Mouse (Mus musculus) stomach, embryonic 14.5 days (tissue): Measurements from ENCODE around the gene Mlst8. TPM values are rescaled to one million over a fixed set of nuclear protein-coding genes. Genes with fewer than 3 reads are reported as not detected.
A peak's percentile ranks its signal among the peaks of the same experiment; 100 is the strongest.
"Not testable (repeated sequence)": the region's sequence is repeated elsewhere in the genome, so short reads cannot be mapped to it uniquely, and the experiment has no call there.

Experiments used
- ATAC-seq: fragments of 200-750 bp; cut with Nextera tagmentation; 2 replicates; pipeline ENCODE4 v1.8.0; 2017; ENCODE audit warnings: low read depth, moderate TSS enrichment; ENCODE audit not compliant: insufficient number of reproducible peaks, insufficient read depth, low FRiP score
- H3K27ac ChIP-seq: fragments of 300-500 bp; sonication (generic); 2 replicates; pipeline ENCODE4 v1.5.1; 2014; ENCODE audit warnings: mild to moderate bottlenecking, low read length, moderate library complexity, mixed read lengths
- H3K27me3 ChIP-seq: fragments of 300-500 bp; sonication (generic); 2 replicates; pipeline ENCODE4 v1.6.1; 2014; ENCODE audit warnings: low read length, control low read depth, mixed read lengths; ENCODE audit not compliant: control insufficient read depth, insufficient read depth
- H3K36me3 ChIP-seq: fragments of 300-500 bp; sonication (generic); 2 replicates; pipeline ENCODE4 v1.6.1; 2014; ENCODE audit warnings: mild to moderate bottlenecking, control low read depth, low read length, moderate library complexity, mixed read lengths; ENCODE audit not compliant: control insufficient read depth, insufficient read depth
- H3K4me1 ChIP-seq: fragments of 300-500 bp; sonication (generic); 2 replicates; pipeline ENCODE4 v1.6.1; 2014; ENCODE audit warnings: low read length, control low read depth, mixed read lengths; ENCODE audit not compliant: control insufficient read depth, insufficient read depth
- H3K4me2 ChIP-seq: fragments of 300-500 bp; sonication (generic); replicated peaks from 2 replicates; pipeline ENCODE4 v1.6.1; 2014; ENCODE audit warnings: low read depth, low read length, control low read depth
- H3K4me3 ChIP-seq: fragments of 300-500 bp; sonication (generic); 2 replicates; pipeline ENCODE4 v1.5.1; 2014; ENCODE audit warnings: low read depth, low read length, control low read depth
- H3K9ac ChIP-seq: fragments of 300-500 bp; sonication (generic); replicated peaks from 2 replicates; pipeline ENCODE4 v1.6.1; 2014; ENCODE audit warnings: low read depth, mild to moderate bottlenecking, control low read depth, low read length, moderate library complexity, mixed read lengths
- H3K9me3 ChIP-seq: fragments of 300-500 bp; sonication (generic); 2 replicates; pipeline ENCODE4 v1.6.1; 2016; ENCODE audit warnings: low read depth, low read length, control low read depth; ENCODE audit not compliant: control insufficient read depth
- WGBS: fragments of 180-500 bp; shearing (Covaris S2); extraction: QIAGEN DNeasy Blood & Tissue Kit; methylation state at CpG from one replicate; pipeline ENCODE4 v1.1.7; 2014; 5-methylcytosine and 5-hydroxymethylcytosine counted together
- polyA plus RNA-seq: library from polyadenylated mRNA; unstranded; fragments of >200 nt; fragmentation: Nextera tagmentation; extraction: Ambion mirVana; gene quantifications from 2 replicates; pipeline ENCODE4 v1.2.1, GENCODE M21; 2014

The Mlst8 gene
- polyA plus RNA-seq, 1 experiment from 2014 or later: 46.2 TPM

DNA sequence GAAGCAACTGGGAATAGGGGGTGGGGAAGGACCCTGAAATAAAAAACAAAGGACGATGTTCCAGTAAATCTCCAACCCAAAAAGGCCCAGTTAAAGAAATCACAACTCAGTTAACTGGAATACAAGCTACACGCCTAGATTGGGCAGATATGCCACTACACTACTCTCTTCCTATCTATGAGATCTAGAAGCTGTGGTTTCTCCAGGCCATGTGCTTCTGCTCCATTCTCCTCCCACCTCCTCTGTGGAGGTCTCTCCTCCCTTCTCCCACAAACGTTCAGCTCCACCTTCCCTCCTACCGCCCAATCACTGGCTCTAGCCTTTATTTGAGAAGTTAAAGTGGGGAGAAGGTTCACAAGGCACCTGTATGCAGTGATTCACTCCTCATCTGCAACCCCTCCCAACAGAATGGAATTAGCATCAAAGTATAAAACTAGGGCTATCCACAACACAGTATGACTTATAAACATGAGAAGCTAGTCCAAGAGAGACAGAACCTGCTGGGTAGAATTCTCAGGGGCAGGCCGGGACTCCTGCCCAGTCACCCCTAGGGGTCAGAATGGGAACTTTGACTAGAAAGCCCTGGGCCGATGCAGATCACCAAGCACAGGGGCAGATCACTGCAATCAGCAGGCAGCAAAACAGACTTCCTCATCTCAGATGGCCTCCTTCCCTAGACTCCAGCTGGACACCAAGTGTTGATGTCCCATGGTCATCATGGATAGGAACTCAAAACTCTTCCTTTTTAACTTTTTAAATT lies 15.3 kb downstream of the Mlst8 start:
- H3K27me3 ChIP-seq: no peaks in the 10 kb centered on the region
- no peaks in the 10 kb centered on the region for H3K36me3 ChIP-seq
- 57% methylated on average over 6 of the region's 6 CpGs for whole genome bisulfite sequencing
- no peak for ATAC-seq
- no peaks in the 10 kb centered on the region for H3K4me1 ChIP-seq
- H3K27ac ChIP-seq: no peak overlapping the region
- H3K9me3 ChIP-seq: no peaks in the 10 kb centered on the region
- no peak overlapping the region for H3K9ac ChIP-seq
- no peak overlapping the region for H3K4me2 ChIP-seq
- H3K4me3 ChIP-seq: no peak overlapping the region

- H3K4me3 ChIP-seq: no peak overlapping the region
- no peak overlapping the region for H3K27ac ChIP-seq
- H3K9ac ChIP-seq: no peak overlapping the region
- ATAC-seq: no peak
- H3K4me1 ChIP-seq: no peaks in the 10 kb centered on the region
- 73% methylated on average over 1 of the region's 1 CpGs for WGBS
- no peak overlapping the region for H3K4me2 ChIP-seq
- H3K36me3 ChIP-seq: no peaks in the 10 kb centered on the region
- H3K9me3 ChIP-seq: no peaks in the 10 kb centered on the region
- H3K27me3 ChIP-seq: no peaks in the 10 kb centered on the region
These were observed 15.9 kb downstream of the Mlst8 start for GRCm38 (mm10) chr17:24462932-24463331.

GRCm38 (mm10) chr17:24461580-24461979 lies 17.3 kb downstream of the Mlst8 start:
- ATAC-seq: no peak
- Histone ChIP-seq H3K4me3 (no peak overlapping the region), H3K9ac (no peak overlapping the region), H3K4me1 (no peaks in the 10 kb centered on the region), H3K27ac (no peak overlapping the region), H3K27me3 (no peaks in the 10 kb centered on the region), H3K9me3 (no peaks in the 10 kb centered on the region), H3K4me2 (no peak overlapping the region), H3K36me3 (no peaks in the 10 kb centered on the region)
- 77% methylated on average over 2 of the region's 2 CpGs for WGBS

DNA sequence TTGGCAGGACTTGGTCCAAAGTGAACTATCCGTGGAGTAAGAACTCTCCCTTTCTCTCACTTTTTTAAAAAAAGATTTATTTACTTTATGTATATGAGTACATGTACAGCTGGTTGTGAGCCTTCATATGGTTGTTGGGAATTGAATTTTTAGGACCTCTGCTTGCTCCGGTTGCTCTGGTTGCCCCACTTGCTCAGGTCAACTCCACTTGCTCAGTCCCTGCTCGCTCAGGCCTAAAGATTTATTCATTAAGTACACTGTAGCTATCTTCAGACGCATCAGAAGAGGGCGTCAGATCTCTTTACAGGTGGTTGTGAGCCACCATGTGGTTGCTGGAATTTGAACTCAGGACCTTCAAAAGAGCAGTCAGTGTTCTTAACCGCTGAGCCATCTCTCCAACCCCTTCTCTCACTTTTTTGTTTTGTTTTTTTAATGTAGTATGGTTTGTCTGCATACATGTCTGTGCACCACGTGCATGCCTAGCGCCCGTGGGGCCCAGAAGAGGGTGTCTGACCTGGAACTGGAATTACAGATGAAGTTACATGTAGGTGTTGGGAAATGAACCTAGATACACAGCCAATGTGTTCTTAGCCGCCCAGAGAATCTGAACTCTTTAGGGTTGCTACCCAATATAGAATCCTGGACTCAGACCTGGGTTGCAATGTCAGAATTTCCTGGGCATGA lies 23.2 kb downstream of the Mlst8 start:
- not testable (repeated sequence) for H3K9me3 ChIP-seq, H3K27me3 ChIP-seq, H3K4me1 ChIP-seq, ATAC-seq, H3K9ac ChIP-seq, H3K36me3 ChIP-seq
- peak overlapping the region; percentile 30 for H3K4me2 ChIP-seq
- peak overlapping the region; percentile 10; the same call in 1 of the 2 replicates for H3K27ac ChIP-seq
- 49% methylated on average over 10 of the region's 10 CpGs for WGBS
- peak overlapping the region; percentile 77; the same call in 1 of the 2 replicates for H3K4me3 ChIP-seq

DNA sequence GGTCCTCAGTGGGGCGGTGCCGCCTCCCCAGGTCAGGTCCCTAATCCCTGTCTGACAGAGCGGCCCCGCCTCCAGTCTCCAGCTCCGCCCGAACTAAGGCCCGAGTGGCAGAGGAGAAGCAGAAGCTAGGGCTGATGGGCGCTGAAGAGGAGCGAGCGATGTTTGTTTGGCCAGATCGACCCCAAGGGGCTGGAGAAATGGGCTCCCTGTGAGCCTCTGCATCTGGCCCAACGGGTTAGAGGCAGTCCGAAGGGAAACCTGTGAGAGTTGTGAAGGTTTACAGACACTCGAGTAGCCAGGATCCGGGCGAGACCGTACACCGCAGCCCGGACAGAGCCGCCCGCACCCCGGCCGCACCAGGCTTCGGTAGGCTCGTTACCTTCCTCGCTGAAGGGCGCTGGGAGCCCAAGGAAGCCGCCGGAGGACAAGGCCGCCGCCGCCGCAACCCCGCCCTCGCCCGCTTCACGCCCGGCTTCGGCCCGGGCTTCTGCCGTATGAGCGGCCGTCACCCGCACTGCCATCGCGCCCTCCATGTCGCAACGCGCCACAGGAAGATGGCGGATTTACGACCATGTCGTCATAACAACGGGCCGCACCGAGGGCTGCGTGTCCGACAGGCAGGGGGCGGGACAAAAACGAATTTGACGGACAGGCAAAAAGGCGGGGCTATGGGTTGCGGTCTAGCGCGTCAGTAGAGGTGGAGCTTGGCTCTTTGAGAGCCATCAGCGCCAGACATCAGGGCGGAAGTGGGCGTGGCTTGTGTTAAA lies 23.9 kb downstream of the Mlst8 start:
- no peaks in the 10 kb centered on the region for H3K9me3 ChIP-seq

GRCm38 (mm10) chr17:24454218-24454755 lies 24.6 kb downstream of the Mlst8 start:
- 2% methylated on average over 14 of the region's 14 CpGs for WGBS
- Histone ChIP-seq H3K9ac (peak overlapping the region; percentile 95), H3K4me1 (peaks cover 10% of the 10 kb centered on the region; the same call in 1 of the 2 replicates), H3K9me3 (no peaks in the 10 kb centered on the region), H3K27me3 (no peaks in the 10 kb centered on the region), H3K27ac (peak overlapping the region; percentile 98), H3K4me2 (peak overlapping the region; percentile 73), H3K4me3 (peak overlapping the region; percentile 77), H3K36me3 (peaks cover 20% of the 10 kb centered on the region)
- ATAC-seq: no peak

More for the DNA sequence above, 23.9 kb downstream of the Mlst8 start:
- peak overlapping the region; percentile 98 for H3K27ac ChIP-seq
- under 1% methylated on average over 61 of the region's 67 CpGs for WGBS
- peaks cover 14% of the 10 kb centered on the region for H3K36me3 ChIP-seq
- H3K4me2 ChIP-seq: peak overlapping the region; percentile 73
- H3K9ac ChIP-seq: peak overlapping the region; percentile 95
- peaks cover 10% of the 10 kb centered on the region; the same call in 1 of the 2 replicates for H3K4me1 ChIP-seq
- H3K4me3 ChIP-seq: peak overlapping the region; percentile 77
- peak; percentile 95 for ATAC-seq
- no peaks in the 10 kb centered on the region for H3K27me3 ChIP-seq

GRCm38 (mm10) chr17:24453372-24453771 lies 25.5 kb downstream of the Mlst8 start:
- no peak for ATAC-seq

DNA sequence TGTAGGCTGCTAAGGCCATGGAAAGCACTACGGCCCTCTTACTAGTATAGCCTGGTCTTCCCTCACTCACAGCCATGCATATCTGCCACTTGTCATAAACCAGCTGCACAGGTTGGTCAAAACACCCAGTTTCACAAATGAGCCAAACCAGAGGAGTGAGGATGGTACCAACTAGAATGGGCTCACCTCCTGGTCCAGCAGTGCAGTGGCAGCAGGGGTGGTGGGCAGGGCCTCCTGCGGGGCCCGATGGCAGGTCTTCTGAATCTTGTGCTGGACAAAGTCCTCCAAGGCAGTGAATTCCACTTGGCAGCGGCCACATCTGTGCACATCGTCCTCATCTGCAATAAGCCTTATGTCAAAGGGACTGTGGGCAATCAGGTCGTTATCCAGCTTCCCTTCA lies 27.7 kb downstream of the Mlst8 start:
- Histone ChIP-seq H3K9me3 (no peaks in the 10 kb centered on the region), H3K9ac (no peak overlapping the region), H3K27ac (no peak overlapping the region), H3K4me1 (peaks cover 10% of the 10 kb centered on the region; the same call in 1 of the 2 replicates), H3K36me3 (peaks cover 50% of the 10 kb centered on the region), H3K27me3 (no peaks in the 10 kb centered on the region), H3K4me2 (no peak overlapping the region), H3K4me3 (no peak overlapping the region)
- no peak for ATAC-seq
- WGBS: 95% methylated on average over 6 of the region's 6 CpGs

More at GRCm38 (mm10) chr17:24453372-24453771, 25.5 kb downstream of the Mlst8 start:
- Histone ChIP-seq H3K4me1 (peaks cover 10% of the 10 kb centered on the region; the same call in 1 of the 2 replicates), H3K27ac (no peak overlapping the region), H3K9ac (no peak overlapping the region), H3K27me3 (no peaks in the 10 kb centered on the region), H3K4me3 (no peak overlapping the region), H3K9me3 (no peaks in the 10 kb centered on the region), H3K36me3 (peaks cover 29% of the 10 kb centered on the region), H3K4me2 (0 out of 2 replicates have a peak overlapping the region, but pooled peaks have one; percentile 73)
- 66% methylated on average over 2 of the region's 2 CpGs for WGBS
